Mouse (Mus musculus) liver, adult 2 months (tissue): Measurements from ENCODE around the gene Zbtb20.

ENCODE experiments used
- CTCF ChIP-seq: fragments of 200-500 bp; IDR thresholded peaks from 2 replicates; pipeline ENCODE4 v1.5.1; 2011; ENCODE audit warnings: low read depth, low read length, control low read depth
- POLR2A ChIP-seq: fragments of 200-500 bp; IDR thresholded peaks from 2 replicates; pipeline ENCODE4 v1.6.1; 2011; ENCODE audit warnings: low read length, control low read depth; ENCODE audit not compliant: insufficient read depth; ENCODE audit errors: extremely low read depth

GRCm38 (mm10) chr16:43511531-43511930, 635.9 kb downstream of the Zbtb20 start:
- TF ChIP-seq CTCF (no peak), POLR2A (no peak)
